Mouse (Mus musculus): ENCODE measurements around the gene Wfdc18. TPM values are rescaled to one million over a fixed set of nuclear protein-coding genes. Genes with fewer than 3 reads are reported as not detected.
A peak's percentile ranks its signal among the peaks of the same experiment; 100 is the strongest.

The Wfdc18 gene
- polyA plus RNA-seq, 1 experiment from 2014 or later: 0.76 TPM

- TF ChIP-seq EP300 (IDR thresholded peaks at IDR 0.05; ENCODE audit: low read depth) (no peak), CTCF (IDR thresholded peaks at IDR 0.05; ENCODE audit: low read depth) (no peak)
- Histone ChIP-seq H3K4me3 (ENCODE audit: low read depth, low read length) (no peak within 1 kb of the TSS), H3K27ac (ENCODE audit: low read depth) (no peak within 1 kb of the TSS), H3K4me2 (ENCODE audit: low read depth, low read length) (no peak within 1 kb of the TSS), H3K27me3 (ENCODE audit: insufficient read depth, low read length) (no peaks in the 10 kb centered on the region), H3K9me3 (ENCODE audit: low read length) (no peaks in the 10 kb centered on the region), H3K4me1 (ENCODE audit: insufficient read depth) (no peaks in the 10 kb centered on the region), H3K36me3 (replicated peaks; ENCODE audit: insufficient read depth, low read length) (no peaks in the 10 kb centered on the region), H3K9ac (replicated peaks) (no peak within 1 kb of the TSS)
- DNase-seq: no peak
- peak; percentile 17; the same call in 1 of the 2 replicates for ATAC-seq
- WGBS (ENCODE audit: insufficient replicate concordance): 24% methylated on average over 1 of the region's 1 CpGs
Observed at GRCm38 (mm10) chr11:83703705-83704104, 5.1 kb upstream of the Wfdc18 start, which contains the start of gene Wfdc17. Wfdc17 (plus strand) TSS chr11:83703991.

- Histone ChIP-seq H3K9me3 (ENCODE audit: low read length) (no peaks in the 10 kb centered on the region), H3K9ac (replicated peaks) (no peak overlapping the region), H3K4me3 (ENCODE audit: low read depth, low read length) (no peak overlapping the region), H3K36me3 (replicated peaks; ENCODE audit: insufficient read depth, low read length) (no peaks in the 10 kb centered on the region), H3K4me1 (ENCODE audit: insufficient read depth) (no peaks in the 10 kb centered on the region), H3K27ac (ENCODE audit: low read depth) (no peak overlapping the region), H3K4me2 (ENCODE audit: low read depth, low read length) (no peak overlapping the region), H3K27me3 (ENCODE audit: insufficient read depth, low read length) (no peaks in the 10 kb centered on the region)
- no peak for ATAC-seq
- no peak for DNase-seq
- TF ChIP-seq EP300 (IDR thresholded peaks at IDR 0.05; ENCODE audit: low read depth) (no peak), CTCF (IDR thresholded peaks at IDR 0.05; ENCODE audit: low read depth) (no peak)
- 76% methylated on average over 5 of the region's 5 CpGs for WGBS (ENCODE audit: insufficient replicate concordance)
Observed at GRCm38 (mm10) chr11:83709683-83710082, 868 bp downstream of the Wfdc18 start.

- no peak for ATAC-seq
- no peaks in the 10 kb centered on the region for H3K36me3 ChIP-seq (replicated peaks; ENCODE audit: insufficient read depth, low read length)
Observed at GRCm38 (mm10) chr11:83712671-83713070, 3.9 kb downstream of the Wfdc18 start.

GRCm38 (mm10) chr11:83713925-83714324 is 5.1 kb downstream of the Wfdc18 start:
- H3K4me3 ChIP-seq (ENCODE audit: low read depth, low read length): no peak overlapping the region
- no peak overlapping the region for H3K4me2 ChIP-seq (ENCODE audit: low read depth, low read length)
- no peak overlapping the region for H3K27ac ChIP-seq (ENCODE audit: low read depth)
- DNase-seq (no peak), ATAC-seq (peak; percentile 69)
- H3K9ac ChIP-seq (replicated peaks): no peak overlapping the region
- WGBS (ENCODE audit: insufficient replicate concordance): 31% methylated on average over 2 of the region's 2 CpGs
- no peak for TF ChIP-seq CTCF (IDR thresholded peaks at IDR 0.05; ENCODE audit: low read depth)
- TF ChIP-seq EP300 (IDR thresholded peaks at IDR 0.05; ENCODE audit: low read depth): no peak
- H3K4me1 ChIP-seq (ENCODE audit: insufficient read depth): no peaks in the 10 kb centered on the region
- no peaks in the 10 kb centered on the region for H3K36me3 ChIP-seq (replicated peaks; ENCODE audit: insufficient read depth, low read length)
- H3K9me3 ChIP-seq (ENCODE audit: low read length): no peaks in the 10 kb centered on the region
- no peaks in the 10 kb centered on the region for H3K27me3 ChIP-seq (ENCODE audit: insufficient read depth, low read length)

More at GRCm38 (mm10) chr11:83712671-83713070, 3.9 kb downstream of the Wfdc18 start:
- Histone ChIP-seq H3K9me3 (ENCODE audit: low read length) (no peaks in the 10 kb centered on the region), H3K9ac (replicated peaks) (no peak overlapping the region), H3K4me1 (ENCODE audit: insufficient read depth) (no peaks in the 10 kb centered on the region), H3K27ac (ENCODE audit: low read depth) (no peak overlapping the region), H3K4me3 (ENCODE audit: low read depth, low read length) (no peak overlapping the region), H3K4me2 (ENCODE audit: low read depth, low read length) (no peak overlapping the region), H3K27me3 (ENCODE audit: insufficient read depth, low read length) (no peaks in the 10 kb centered on the region)
- 58% methylated on average over 1 of the region's 1 CpGs for WGBS (ENCODE audit: insufficient replicate concordance)
- TF ChIP-seq CTCF (IDR thresholded peaks at IDR 0.05; ENCODE audit: low read depth) (no peak), EP300 (IDR thresholded peaks at IDR 0.05; ENCODE audit: low read depth) (no peak)
- DNase-seq: no peak

GRCm38 (mm10) chr11:83717042-83717665 is 8.3 kb downstream of the Wfdc18 start:
- DNase-seq (no peak), ATAC-seq (no peak)
- Histone ChIP-seq H3K4me3 (ENCODE audit: low read depth, low read length) (no peak overlapping the region), H3K4me1 (ENCODE audit: insufficient read depth) (no peaks in the 10 kb centered on the region), H3K9me3 (ENCODE audit: low read length) (no peaks in the 10 kb centered on the region), H3K4me2 (ENCODE audit: low read depth, low read length) (no peak overlapping the region), H3K27me3 (ENCODE audit: insufficient read depth, low read length) (no peaks in the 10 kb centered on the region), H3K36me3 (replicated peaks; ENCODE audit: insufficient read depth, low read length) (no peaks in the 10 kb centered on the region), H3K9ac (replicated peaks) (no peak overlapping the region), H3K27ac (ENCODE audit: low read depth) (no peak overlapping the region)
- WGBS (ENCODE audit: insufficient replicate concordance): 65% methylated on average over 6 of the region's 6 CpGs
- no peak for TF ChIP-seq CTCF (IDR thresholded peaks at IDR 0.05; ENCODE audit: low read depth)
- TF ChIP-seq EP300 (IDR thresholded peaks at IDR 0.05; ENCODE audit: low read depth): no peak

GRCm38 (mm10) chr11:83720766-83721165 is 12.0 kb downstream of the Wfdc18 start:
- ATAC-seq: peak; percentile 57; the same call in 1 of the 2 replicates
- no peak for DNase-seq
- Histone ChIP-seq H3K27me3 (ENCODE audit: insufficient read depth, low read length) (no peaks in the 10 kb centered on the region), H3K27ac (ENCODE audit: low read depth) (no peak overlapping the region), H3K9me3 (ENCODE audit: low read length) (no peaks in the 10 kb centered on the region), H3K4me3 (ENCODE audit: low read depth, low read length) (no peak overlapping the region), H3K9ac (replicated peaks) (no peak overlapping the region), H3K4me1 (ENCODE audit: insufficient read depth) (no peaks in the 10 kb centered on the region), H3K4me2 (ENCODE audit: low read depth, low read length) (no peak overlapping the region), H3K36me3 (replicated peaks; ENCODE audit: insufficient read depth, low read length) (no peaks in the 10 kb centered on the region)
- no peak for TF ChIP-seq EP300 (IDR thresholded peaks at IDR 0.05; ENCODE audit: low read depth)
- no peak for TF ChIP-seq CTCF (IDR thresholded peaks at IDR 0.05; ENCODE audit: low read depth)

Data from liver, postnatal 0 days (tissue).